Mouse (Mus musculus) megakaryocyte progenitor cell, adult 5-6 weeks (primary cell): ENCODE data around the gene Dnmt3l. TPM values are rescaled to one million over a fixed set of nuclear protein-coding genes. Genes with fewer than 3 reads are reported as not detected.
A peak's percentile ranks its signal among the peaks of the same experiment; 100 is the strongest.

Experiments used
- ATAC-seq: replicated peaks from 2 replicates; pipeline ENCODE4 v1.8.0; 2016; ENCODE audit warnings: mild to moderate bottlenecking, moderate TSS enrichment, inconsistent platforms; ENCODE audit not compliant: poor library complexity
- total RNA-seq, 2 experiments: library from RNA; stranded (forward) in 1 of 2; stranded (reverse) in 1 of 2; fragments of 157-497, 149-512 nt in 1 of 2; fragments of 200-1000 nt in 1 of 2; gene quantifications; 2 replicates each; pipeline versions ENCODE4 v1.2.3 to v1.2.4; 2015 to 2017

The Dnmt3l gene
- total RNA-seq, 2 experiments from 2014 or later = 1.5 to 3.2 TPM

GRCm38 (mm10) chr10:78029080-78029479 lies 12.7 kb upstream of the Dnmt3l start:
- no peak for ATAC-seq

- ATAC-seq = peak; percentile 64
Measured at GRCm38 (mm10) chr10:78031987-78032386, 9.8 kb upstream of the Dnmt3l start.

- no peak for ATAC-seq
Measured at GRCm38 (mm10) chr10:78037139-78037538, 4.6 kb upstream of the Dnmt3l start.

- no peak for ATAC-seq
Measured at GRCm38 (mm10) chr10:78042096-78042495, 349 bp downstream of the Dnmt3l start.

DNA sequence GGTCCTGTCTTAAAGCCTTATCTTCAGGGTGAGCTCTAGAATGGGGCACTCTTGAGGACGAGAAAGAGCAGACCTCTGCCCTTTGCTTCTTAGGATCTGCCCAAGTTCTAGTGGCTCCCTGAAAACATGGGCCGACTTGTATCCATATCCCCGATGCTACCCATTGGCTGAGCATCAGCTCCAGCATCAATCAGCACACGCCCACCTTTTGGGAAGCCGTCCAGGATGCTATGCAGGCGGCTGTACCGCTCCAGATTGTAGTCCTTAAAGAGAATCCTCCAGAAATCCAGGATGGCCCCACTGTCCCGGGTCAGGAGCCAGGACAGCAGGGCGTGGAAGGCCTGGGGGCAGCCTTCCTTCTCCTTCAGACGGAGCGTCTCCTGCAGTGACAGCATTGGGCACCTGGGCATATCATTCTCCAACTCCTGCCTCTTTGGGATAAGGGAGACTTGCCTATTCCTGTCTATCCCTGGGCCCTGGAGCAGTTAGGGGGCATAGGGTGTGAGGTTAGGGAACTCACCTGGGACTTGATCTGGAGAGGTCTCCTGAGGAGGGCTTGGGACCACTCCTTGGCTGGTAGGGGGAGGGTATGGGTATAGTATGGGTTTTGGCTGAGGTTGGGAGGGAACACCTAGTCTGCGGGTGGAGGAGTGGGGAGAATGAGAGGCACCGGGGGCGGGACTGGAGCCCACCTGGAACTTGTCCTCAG lies 1.1 kb downstream of the Dnmt3l start:
- ATAC-seq = no peak

GRCm38 (mm10) chr10:78043406-78043836 lies 1.7 kb downstream of the Dnmt3l start, which contains the start of gene Aire:
Gene Aire, minus strand, starts transcription at chr10:78043610.
- peak; percentile 99 for ATAC-seq

DNA sequence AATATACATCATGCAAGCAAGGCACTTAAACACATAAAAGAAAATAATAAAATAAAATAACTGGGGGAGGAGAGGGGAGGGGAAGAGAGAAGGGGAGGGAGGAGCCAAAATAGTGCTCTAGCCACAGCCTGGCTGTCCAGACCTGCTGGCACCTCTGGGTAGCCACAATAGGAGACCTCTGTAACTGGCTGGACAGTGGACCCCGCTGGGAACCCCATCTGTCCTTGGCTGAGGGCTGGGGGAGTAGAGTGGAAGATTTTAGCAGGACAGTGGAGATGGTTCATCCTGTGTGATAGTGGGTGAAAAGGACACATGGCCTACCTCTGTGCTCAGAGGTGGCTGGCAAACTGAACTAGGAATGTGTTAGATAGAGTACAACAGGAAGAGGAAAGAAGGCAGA lies 2.8 kb downstream of the Dnmt3l start:
- ATAC-seq = no peak

DNA sequence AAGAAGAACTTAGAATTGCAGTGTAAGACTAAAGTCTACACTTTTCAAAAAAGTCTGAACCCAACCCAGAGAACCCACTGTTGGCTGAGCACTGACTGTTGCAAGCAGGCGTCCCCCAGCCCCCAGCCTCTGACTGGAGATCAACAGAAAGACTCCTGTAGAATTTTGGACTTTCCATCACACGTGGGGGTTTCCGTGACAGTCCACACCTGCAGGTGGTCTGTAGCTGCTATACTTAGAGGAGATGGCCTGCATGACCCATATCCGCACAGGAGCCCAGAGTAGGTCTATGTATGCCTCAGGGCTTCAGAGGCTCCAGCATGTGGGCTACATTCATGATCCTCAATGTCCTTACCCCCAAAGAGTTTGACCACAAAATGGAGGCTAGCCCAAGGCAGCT lies 4.6 kb downstream of the Dnmt3l start:
- ATAC-seq = no peak

DNA sequence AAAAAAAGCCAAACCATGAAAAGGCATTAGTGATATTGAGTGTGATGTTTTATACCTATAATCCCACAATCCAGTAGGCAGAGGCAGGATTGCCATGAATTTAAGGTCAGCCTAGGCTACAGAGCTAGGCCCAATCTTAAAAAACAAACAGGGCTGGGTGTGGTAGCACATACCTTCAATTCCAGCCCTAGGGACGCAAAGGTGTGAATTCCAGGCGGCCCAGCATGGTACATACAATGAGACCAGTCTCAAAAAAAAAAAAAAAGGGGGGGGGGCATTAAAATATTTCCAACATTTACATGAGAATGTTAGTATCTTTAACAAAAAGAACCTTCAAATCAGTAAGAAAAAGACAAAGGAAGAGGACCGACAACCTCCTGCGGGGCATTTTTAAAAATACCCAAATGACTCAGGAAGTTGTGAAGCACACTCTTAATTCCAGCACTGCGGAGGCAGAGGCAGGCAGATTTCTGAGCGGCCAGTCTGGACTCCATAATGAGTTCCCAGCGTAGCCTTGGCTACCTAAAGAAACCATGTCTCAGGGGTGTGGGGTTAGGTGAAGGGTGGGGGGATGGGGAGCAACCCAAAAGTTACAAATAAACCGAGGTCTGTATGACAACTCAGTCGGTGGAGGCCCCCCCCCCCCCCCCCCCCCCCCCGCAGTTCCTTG lies 6.4 kb downstream of the Dnmt3l start:
- ATAC-seq = no peak

DNA sequence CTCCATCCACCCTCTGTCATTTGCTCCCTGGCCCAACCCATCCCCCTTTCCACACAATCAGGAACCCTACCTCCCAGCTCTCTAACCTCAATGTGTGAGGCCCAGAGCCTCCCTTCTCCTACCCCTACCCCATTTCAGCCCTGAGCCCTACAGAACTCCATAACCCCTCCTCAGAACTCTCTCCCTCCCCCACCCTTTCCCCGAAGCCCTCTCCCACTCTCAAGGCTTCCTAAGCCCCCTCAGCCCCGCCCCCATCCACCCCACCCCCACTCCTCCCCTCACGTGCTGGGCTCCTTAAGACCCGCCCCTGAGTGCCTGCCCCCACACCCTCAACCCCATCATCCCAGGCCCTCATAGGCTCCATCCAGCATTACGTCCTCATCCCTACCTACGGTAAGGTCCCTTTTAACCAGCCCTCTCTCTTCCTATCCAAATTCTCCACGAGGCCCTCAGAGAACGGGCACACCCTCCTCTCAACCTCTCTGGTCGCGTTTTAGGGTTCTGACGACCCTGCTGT lies 7.8 kb downstream of the Dnmt3l start:
- ATAC-seq = no peak

DNA sequence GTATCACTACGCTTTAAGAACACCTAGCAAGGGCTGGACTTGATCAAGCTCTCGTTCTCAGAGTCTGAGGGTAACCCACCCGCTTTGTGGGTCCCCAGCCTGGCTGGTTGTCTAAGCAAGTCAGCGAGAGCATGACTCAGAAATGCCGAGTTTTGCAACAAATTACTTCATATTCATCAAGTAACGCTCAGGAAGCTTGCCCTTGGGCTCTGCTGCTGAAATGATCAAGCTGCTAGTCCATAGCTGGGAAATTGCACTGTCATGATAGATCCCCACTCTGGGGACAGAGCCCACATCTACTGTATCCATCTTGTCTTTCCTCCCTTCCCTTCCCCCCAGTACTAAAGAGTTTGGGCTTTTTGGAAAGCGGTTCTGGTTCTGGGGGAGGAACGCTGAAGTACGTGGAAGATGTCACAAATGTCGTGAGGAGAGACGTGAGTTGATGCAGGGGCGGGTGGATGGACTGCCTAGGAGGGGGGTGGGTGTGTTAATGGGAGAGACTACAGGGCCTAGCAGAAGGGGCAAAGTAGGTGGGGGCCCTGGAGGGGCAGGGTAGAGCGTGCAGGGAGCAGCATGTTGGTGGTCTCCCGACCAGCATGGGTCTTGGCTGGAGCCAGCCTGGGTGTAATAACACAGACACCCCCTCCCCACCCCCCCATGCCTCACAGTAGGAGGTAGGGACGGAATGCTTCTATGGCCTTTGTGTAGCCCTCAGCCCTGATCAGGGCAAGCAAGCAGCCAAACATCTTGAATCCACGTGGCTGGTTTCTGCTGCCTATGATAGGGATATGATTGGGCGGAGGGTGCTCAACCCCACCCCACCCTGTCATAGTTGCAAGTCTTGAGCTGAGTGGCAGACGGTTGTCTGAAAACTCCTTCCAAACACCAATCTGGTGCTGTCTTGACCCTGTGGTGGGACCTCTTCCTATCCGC lies 13.2 kb downstream of the Dnmt3l start:
- peak; percentile 89 for ATAC-seq

- ATAC-seq = no peak
Measured at GRCm38 (mm10) chr10:78057056-78057455, 15.3 kb downstream of the Dnmt3l start.

DNA sequence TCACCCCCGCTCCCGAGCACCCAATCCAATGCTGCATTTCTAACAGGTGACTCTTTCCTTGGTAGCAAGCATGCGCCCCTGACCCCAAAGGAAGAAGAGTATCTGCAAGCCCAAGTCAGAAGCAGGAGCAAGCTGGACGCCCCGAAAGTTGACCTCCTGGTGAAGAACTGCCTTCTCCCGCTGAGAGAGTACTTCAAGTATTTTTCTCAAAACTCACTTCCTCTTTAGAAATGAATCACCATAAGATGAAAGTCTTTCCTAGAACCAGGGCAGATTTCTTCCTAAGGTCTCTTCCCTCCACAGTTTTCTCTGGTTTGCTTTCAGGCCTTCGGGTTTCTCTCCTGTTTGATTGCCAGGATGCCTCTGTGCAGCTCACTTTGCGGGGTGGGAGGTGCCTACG lies 21.4 kb downstream of the Dnmt3l start:
- peak; percentile 48 for ATAC-seq

GRCm38 (mm10) chr10:78067226-78067625 lies 25.5 kb downstream of the Dnmt3l start:
- ATAC-seq = peak; percentile 52

- ATAC-seq = no peak
Measured at GRCm38 (mm10) chr10:78068541-78068940, 26.8 kb downstream of the Dnmt3l start.

DNA sequence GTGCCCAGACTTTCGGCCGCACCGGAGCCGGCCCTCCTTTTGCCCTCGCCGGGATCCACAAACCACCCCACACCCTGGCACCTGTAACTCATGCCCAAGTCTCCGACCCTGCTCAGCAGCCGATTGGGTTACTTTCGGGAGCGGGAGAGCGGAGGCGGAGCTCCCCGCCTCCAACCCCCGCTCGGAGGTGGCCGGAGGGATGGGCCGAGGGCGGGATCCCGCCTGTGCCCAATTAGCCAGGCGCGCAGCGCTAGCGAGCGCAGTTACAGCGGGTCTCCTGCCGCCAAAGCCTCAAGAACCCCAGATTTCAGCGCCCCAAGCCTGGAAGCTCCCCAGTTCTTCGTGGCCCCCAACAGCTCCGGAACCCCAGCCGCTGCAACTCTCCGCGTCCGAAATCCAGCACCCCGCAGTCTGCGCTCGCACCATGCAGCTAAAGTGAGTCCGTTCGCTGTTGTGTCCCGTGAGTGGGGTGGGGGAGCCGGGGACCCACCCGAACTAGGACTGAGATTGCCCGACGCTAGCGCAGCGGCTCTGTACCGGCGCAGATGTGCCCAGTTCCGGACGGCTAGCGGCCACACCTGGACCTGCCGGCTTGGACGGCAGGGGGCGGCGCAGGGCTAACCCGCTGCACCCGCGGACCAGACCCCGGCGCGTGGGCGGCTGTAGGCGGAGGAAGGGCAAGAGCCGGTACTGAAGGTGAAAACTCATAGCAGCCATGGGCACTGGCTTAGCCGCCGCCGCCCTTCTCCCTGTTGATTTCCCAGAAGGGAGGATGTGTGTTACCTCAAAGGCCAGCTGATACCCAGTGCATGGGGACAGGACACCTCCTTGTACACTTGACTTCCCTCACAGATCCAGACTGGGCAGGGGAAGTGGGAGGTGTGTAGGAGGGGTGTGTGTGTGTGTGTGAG lies 27.6 kb downstream of the Dnmt3l start, which contains the start of gene Icosl:
Gene Icosl, plus strand, starts transcription at position 202 of the 911 bp plus-strand sequence.
- ATAC-seq = peak; percentile 83

- ATAC-seq = no peak
Measured at GRCm38 (mm10) chr10:78074151-78074550, 32.4 kb downstream of the Dnmt3l start.

DNA sequence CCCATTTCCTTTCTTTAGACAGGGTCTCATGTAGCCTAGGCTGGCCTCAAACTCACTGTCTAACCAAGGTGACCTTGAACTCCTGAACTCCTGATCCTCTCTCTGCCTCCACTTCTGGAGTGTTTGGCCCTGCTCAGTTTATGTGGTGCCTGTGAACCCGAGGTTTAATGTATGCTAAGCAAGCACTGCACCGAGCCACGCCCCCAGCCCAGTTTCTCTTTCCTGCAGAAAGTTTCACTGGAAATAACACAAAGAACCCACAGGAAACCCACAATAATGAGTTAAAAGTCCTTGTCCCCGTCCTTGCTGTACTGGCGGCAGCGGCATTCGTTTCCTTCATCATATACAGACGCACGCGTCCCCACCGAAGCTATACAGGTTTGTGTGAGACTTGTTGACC lies 33.2 kb downstream of the Dnmt3l start:
- peak; percentile 70 for ATAC-seq

GRCm38 (mm10) chr10:78077862-78078261 lies 36.1 kb downstream of the Dnmt3l start:
- ATAC-seq = no peak

DNA sequence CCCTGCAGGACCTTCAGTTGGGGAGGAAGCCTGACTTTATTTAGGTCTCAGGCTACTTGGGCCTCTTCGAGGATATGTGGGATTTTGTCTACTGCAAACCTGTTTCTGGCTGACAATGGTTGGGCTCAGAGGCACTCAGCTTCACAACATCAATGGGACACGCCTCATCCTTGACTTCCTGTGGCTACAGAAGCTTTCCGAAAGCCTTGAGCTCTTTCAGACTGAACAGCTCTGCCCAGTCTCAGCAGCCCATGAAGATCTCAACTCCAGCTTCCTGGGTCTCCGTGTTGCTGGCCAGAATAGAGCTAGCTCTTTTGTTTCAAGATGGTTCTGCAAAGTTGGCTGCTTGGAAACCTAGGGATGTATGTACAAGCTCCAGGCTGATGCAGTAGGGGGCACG lies 36.5 kb downstream of the Dnmt3l start:
- ATAC-seq = no peak
